Mouse (Mus musculus) stomach, postnatal 0 days (tissue): Measurements from ENCODE around the gene Gnat1. TPM values are rescaled to one million over a fixed set of nuclear protein-coding genes. Genes with fewer than 3 reads are reported as not detected.

Experiments used
- ATAC-seq: fragments of 200-750 bp; cut with Nextera tagmentation; 2 replicates; pipeline ENCODE4 v1.8.0; 2017; ENCODE audit not compliant: low FRiP score, low TSS enrichment
- DNase-seq: peaks from one replicate; pipeline ENCODE4 v3.0.0-alpha.2; 2016; ENCODE audit warnings: low spot score
- H3K27ac ChIP-seq: fragments of 300-500 bp; sonication (generic); replicated peaks from 2 replicates; pipeline ENCODE4 v1.5.1; 2014; ENCODE audit warnings: mild to moderate bottlenecking, control low read depth
- H3K27me3 ChIP-seq: fragments of 300-500 bp; sonication (generic); 2 replicates; pipeline ENCODE4 v1.6.1; 2014; ENCODE audit warnings: low read length; ENCODE audit not compliant: control insufficient read depth, insufficient read depth
- H3K36me3 ChIP-seq: fragments of 300-500 bp; sonication (generic); 2 replicates; pipeline ENCODE4 v1.6.1; 2014; ENCODE audit warnings: low read length, mixed read lengths; ENCODE audit not compliant: control insufficient read depth, insufficient read depth
- H3K4me1 ChIP-seq: fragments of 300-500 bp; sonication (generic); replicated peaks from 2 replicates; pipeline ENCODE4 v1.6.1; 2014; ENCODE audit warnings: antibody characterized with exemption; ENCODE audit not compliant: control insufficient read depth, insufficient read depth
- H3K4me2 ChIP-seq: fragments of 300-500 bp; sonication (generic); replicated peaks from 2 replicates; pipeline ENCODE4 v1.6.1; 2014; ENCODE audit warnings: low read depth, mild to moderate bottlenecking, control low read depth, moderate library complexity
- H3K4me3 ChIP-seq: fragments of 300-500 bp; sonication (generic); 2 replicates; pipeline ENCODE4 v1.5.1; 2014; ENCODE audit warnings: low read depth, low read length, control low read depth
- H3K9ac ChIP-seq: fragments of 300-500 bp; sonication (generic); 2 replicates; pipeline ENCODE4 v1.6.1; 2014; ENCODE audit warnings: mild to moderate bottlenecking, low read length, control low read depth, mixed read lengths
- H3K9me3 ChIP-seq: fragments of 300-500 bp; sonication (generic); 2 replicates; pipeline ENCODE4 v1.6.1; 2016; ENCODE audit warnings: low read length; ENCODE audit not compliant: control insufficient read depth
- CTCF ChIP-seq: IDR thresholded peaks from 2 replicates; pipeline ENCODE4 v1.5.1; 2016; ENCODE audit warnings: antibody characterized with exemption, low read depth, mild to moderate bottlenecking, moderate library complexity
- EP300 ChIP-seq: optimal IDR thresholded peaks from 2 replicates; pipeline ENCODE3; 2016; ENCODE audit warnings: antibody characterized with exemption
- whole genome bisulfite sequencing: fragments of 180-500 bp; shearing (Covaris S2); extraction: QIAGEN DNeasy Blood & Tissue Kit; methylation state at CpG from one replicate; pipeline ENCODE4 v1.1.7; 2014; 5-methylcytosine and 5-hydroxymethylcytosine counted together
- polyA plus RNA-seq: library from polyadenylated mRNA; unstranded; fragments of >200 nt; fragmentation: Nextera tagmentation; extraction: Ambion mirVana; gene quantifications from 2 replicates; pipeline ENCODE4 v1.2.1, GENCODE M21; 2015

Gene Gnat1
- polyA plus RNA-seq, 1 experiment from 2014 or later = 2.9 TPM

DNA sequence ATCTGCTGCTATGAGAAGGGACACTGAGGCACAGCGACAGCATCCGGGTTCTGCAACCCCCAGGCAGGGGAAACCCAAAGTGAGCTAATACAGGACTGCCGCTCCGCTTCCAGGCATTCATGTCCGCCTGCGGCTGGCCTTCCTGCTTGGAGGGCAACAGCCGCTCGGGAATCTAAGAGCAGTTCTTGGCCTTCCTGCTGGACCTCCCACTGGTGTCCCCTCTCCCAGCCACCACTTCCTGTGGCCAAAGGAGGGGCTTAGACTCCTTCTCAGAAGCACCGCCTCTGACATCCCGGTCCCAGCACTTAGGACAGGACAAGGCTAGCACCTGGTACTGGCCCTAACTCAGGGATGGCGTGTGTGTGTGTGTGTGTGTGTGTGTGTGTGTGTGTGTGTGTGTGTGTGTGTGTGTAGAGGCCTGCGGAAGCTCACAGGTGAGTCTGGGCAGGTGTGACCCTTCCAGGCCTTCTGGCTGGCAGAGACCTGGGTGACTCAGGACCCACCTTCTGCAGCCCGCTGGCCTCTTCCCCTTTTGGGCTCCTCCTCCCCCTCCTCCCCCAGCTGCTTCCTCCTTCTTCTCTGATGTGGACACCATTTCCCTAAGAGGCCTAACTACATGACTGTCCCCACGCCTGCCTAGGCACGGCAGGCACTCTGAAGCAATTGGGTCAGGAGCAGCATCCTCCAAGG, 50.6 kb downstream of the Gnat1 start:
- Histone ChIP-seq H3K9ac (peak overlapping the region; percentile 35; the same call in 1 of the 2 replicates), H3K4me1 (peaks cover 28% of the 10 kb centered on the region), H3K27me3 (no peaks in the 10 kb centered on the region), H3K4me2 (0 out of 2 replicates have a peak overlapping the region, but pooled peaks have one; percentile 8), H3K36me3 (peaks cover 5% of the 10 kb centered on the region; the same call in 1 of the 2 replicates), H3K27ac (peak overlapping the region; percentile 82), H3K4me3 (no peak overlapping the region), H3K9me3 (no peaks in the 10 kb centered on the region)
- DNase-seq = no peak
- 49% methylated on average over 15 of the region's 15 CpGs for WGBS
- ATAC-seq = no peak
- no peak for TF ChIP-seq EP300
- no peak for TF ChIP-seq CTCF

DNA sequence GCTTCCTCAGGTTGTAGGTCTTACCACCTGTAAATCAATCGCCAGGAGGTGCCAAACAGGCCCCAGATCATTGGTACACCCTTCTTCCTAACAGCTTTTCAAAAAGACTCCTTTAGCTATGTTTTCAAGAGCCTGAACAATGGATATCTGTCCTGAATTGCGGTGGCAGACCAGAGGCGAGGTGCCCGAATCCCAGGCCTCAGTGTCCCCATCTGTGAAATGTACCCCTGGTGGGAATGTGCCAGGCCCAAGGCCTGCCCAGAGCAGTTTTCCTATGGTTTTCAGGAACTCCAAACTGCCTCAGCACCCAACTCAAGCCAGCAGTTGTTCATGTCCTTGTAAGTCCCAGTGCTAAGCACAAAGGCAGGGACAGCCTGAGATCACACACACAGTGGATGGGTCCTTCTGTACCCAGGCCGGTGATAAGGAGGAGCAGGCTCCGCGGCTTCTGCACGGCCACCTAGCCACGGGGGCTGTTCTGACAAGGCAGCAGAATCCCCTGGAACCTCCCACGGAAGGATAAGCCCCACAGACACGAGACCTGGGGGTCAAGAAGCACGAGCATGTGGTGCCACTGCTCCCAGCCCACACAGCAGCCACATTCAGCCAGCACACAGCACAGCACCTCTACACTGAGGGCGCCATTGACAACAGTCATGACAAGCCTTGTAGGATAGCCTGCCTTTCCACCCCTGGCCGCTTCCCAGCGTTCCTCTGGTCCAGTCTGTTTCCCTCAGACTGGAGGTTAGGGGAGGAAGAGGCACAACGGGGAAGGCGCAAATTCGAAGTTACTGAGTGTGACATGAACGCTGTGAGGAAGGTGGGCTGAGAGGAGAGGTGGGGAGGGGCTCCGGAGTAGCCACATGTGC, 51.9 kb downstream of the Gnat1 start:
- Histone ChIP-seq H3K4me2 (peak overlapping the region; percentile 8; the same call in 1 of the 2 replicates), H3K27me3 (no peaks in the 10 kb centered on the region), H3K4me1 (peaks cover 23% of the 10 kb centered on the region), H3K36me3 (peaks cover 5% of the 10 kb centered on the region; the same call in 1 of the 2 replicates), H3K9ac (peak overlapping the region; percentile 48), H3K9me3 (no peaks in the 10 kb centered on the region), H3K4me3 (no peak overlapping the region), H3K27ac (peak overlapping the region; percentile 82)
- 42% methylated on average over 20 of the region's 20 CpGs for WGBS
- ATAC-seq = no peak
- no peak for TF ChIP-seq EP300
- no peak for TF ChIP-seq CTCF
- DNase-seq = no peak

DNA sequence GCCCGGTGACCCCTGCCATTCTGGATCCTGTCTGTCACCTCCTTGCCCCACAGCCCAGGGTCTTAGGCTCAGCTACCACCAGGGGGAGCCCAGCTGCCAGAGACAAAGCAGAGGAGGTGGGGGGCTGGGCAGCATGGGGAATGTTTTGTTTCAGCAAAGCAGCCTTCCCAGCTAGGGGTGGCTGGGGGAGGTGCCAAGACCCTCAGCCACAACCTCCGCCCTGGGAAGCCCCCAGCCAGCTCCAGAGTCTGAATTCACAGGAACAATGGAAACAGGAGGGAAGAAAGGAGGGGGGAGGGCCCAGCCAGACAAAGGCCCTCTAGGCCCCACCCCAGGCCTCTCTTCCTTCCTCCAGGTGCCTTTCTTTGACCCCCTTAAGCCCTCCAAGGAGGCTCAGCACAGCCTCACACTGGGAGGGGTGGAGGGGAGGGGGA, 52.7 kb downstream of the Gnat1 start:
- Histone ChIP-seq H3K4me1 (peaks cover 20% of the 10 kb centered on the region), H3K27ac (peak overlapping the region; percentile 82), H3K27me3 (no peaks in the 10 kb centered on the region), H3K9me3 (no peaks in the 10 kb centered on the region), H3K36me3 (peaks cover 5% of the 10 kb centered on the region; the same call in 1 of the 2 replicates), H3K9ac (peak overlapping the region; percentile 48), H3K4me2 (0 out of 2 replicates have a peak overlapping the region, but pooled peaks have one; percentile 27), H3K4me3 (no peak overlapping the region)
- ATAC-seq = peak; percentile 51
- no peak for TF ChIP-seq EP300
- TF ChIP-seq CTCF = peak; percentile 98
- 0% methylated on average over 2 of the region's 2 CpGs for WGBS
- peak; percentile 89 for DNase-seq

DNA sequence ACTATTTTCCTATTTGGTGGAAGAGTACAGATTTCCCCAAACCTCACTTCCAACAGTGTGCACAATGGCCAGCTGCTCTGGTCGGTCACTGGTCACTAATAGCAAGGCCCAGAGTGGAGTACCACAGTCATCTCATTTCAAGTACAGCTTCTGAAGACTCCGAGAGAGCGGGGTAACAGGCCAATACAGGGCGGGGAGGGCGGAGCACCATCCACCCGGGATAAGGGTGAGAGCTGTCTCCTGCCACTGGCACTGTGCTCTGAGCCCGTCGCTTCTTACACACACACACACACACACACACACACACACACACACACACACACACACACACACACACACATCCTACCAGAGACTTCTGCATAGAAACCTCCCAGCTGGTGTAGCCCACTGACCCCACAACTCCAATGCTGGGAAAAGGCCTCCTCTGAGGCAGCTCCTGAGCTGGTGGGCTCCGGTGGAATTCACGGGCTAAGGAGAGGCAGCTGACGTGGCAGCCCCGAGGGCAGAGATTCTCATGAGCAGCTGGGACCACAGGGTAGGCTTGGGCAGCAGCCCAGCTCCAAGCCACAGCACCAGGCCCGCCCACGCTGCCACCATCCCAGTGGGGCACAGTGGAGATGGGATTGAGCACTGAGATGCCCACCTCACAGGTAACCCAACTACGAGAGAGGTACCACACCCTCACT, 53.2 kb downstream of the Gnat1 start:
- H3K9ac ChIP-seq = peak overlapping the region; percentile 48; the same call in 1 of the 2 replicates
- H3K4me3 ChIP-seq = no peak overlapping the region
- H3K4me1 ChIP-seq = peaks cover 20% of the 10 kb centered on the region

DNA sequence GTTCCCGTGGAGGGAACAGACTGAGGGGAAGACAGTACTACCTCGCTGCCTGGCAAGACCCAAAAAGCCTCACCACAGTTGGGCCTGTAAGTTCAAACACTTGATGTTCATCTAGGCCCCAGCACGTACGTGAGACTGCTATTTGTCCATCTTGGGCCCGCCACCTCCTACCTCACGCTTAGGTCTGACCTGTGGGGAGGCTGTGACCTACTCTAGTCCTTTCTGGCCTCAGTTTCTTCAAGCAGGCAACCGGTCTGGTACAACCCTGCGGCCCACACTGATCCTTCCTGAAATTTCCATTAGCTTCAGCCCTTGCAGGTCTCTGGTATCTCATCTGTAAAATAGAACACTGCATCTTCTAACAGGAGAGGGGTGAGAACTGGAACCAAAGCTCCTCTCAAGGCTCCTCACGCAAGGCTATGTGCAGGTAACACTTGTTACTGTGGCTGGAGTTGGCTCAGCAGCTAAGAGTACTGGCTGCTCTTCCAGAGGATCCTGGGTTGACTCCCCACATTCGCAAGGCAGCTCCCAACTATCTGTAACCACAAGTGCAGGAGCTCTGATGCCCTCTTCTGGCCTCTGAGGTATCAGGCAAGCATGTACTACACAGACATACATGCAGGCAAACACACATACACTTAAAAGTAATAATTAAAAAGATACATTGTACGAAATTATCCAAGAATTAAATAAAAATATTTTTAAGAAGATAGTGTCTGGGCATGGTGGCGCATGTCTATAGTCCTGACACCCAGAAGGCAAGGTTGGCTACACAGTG, 54.0 kb downstream of the Gnat1 start:
- H3K27me3 ChIP-seq = no peaks in the 10 kb centered on the region
- peaks cover 5% of the 10 kb centered on the region; the same call in 1 of the 2 replicates for H3K36me3 ChIP-seq
- H3K4me3 ChIP-seq = no peak overlapping the region
- 90% methylated on average over 12 of the region's 12 CpGs for WGBS
- H3K27ac ChIP-seq = peak overlapping the region; percentile 82
- H3K9ac ChIP-seq = no peak overlapping the region
- peaks cover 18% of the 10 kb centered on the region for H3K4me1 ChIP-seq
- no peak for ATAC-seq
- TF ChIP-seq EP300 (no peak), CTCF (peak; percentile 61)
- H3K9me3 ChIP-seq = no peaks in the 10 kb centered on the region
- no peak for DNase-seq
- H3K4me2 ChIP-seq = no peak overlapping the region

More for the DNA sequence above, 53.2 kb downstream of the Gnat1 start:
- Histone ChIP-seq H3K27ac (peak overlapping the region; percentile 82), H3K36me3 (peaks cover 5% of the 10 kb centered on the region; the same call in 1 of the 2 replicates), H3K27me3 (no peaks in the 10 kb centered on the region), H3K9me3 (no peaks in the 10 kb centered on the region), H3K4me2 (peak overlapping the region; percentile 27; the same call in 1 of the 2 replicates)
- WGBS = 44% methylated on average over 14 of the region's 15 CpGs
- no peak for TF ChIP-seq CTCF
- no peak for TF ChIP-seq EP300
- ATAC-seq = no peak
- no peak for DNase-seq
